Mouse (Mus musculus): ENCODE measurements around the gene Mab21l3. TPM values are rescaled to one million over a fixed set of nuclear protein-coding genes. Genes with fewer than 3 reads are reported as not detected.
"Not testable (repeated sequence)": the region's sequence is repeated elsewhere in the genome, so short reads cannot be mapped to it uniquely, and the experiment has no call there.

Mab21l3 gene
- total and polyA plus RNA-seq, 3 experiments, result 0.23 to 1.2 (median 0.42) TPM

GRCm38 (mm10) chr3:101839327-101839726 is 9.4 kb downstream of the Mab21l3 start:
- DNase-seq, result no peak

- DNase-seq, result no peak
Observed at GRCm38 (mm10) chr3:101836971-101837370, 11.8 kb downstream of the Mab21l3 start.

DNA sequence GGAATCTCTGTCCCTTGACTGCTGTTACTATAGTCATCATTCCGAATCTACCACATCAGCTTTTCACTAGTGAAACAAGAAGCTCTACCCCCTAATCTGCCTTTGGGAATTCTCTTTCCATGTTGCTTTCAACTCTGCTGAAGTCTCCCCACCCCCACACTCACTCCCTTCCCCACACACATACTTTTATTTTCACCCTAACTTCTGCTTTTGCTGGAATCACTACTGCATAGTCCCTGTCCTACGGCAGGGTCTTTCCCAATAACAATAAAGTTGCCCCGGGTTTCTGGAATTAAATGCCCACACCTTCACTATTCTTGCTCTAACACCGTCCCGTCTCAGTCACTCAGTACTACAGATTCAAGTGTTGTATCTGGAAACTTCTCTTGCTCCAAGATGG is 12.2 kb downstream of the Mab21l3 start:
- no peak for DNase-seq

- DNase-seq, result peak; percentile 88
Observed at GRCm38 (mm10) chr3:101836045-101836444, 12.7 kb downstream of the Mab21l3 start.

- peak; percentile 88 for DNase-seq
Observed at GRCm38 (mm10) chr3:101831189-101831858, 17.4 kb downstream of the Mab21l3 start.

GRCm38 (mm10) chr3:101829881-101830616 is 18.7 kb downstream of the Mab21l3 start:
- DNase-seq, result no peak

- no peak for DNase-seq
Observed at GRCm38 (mm10) chr3:101828595-101828994, 20.2 kb downstream of the Mab21l3 start.

DNA sequence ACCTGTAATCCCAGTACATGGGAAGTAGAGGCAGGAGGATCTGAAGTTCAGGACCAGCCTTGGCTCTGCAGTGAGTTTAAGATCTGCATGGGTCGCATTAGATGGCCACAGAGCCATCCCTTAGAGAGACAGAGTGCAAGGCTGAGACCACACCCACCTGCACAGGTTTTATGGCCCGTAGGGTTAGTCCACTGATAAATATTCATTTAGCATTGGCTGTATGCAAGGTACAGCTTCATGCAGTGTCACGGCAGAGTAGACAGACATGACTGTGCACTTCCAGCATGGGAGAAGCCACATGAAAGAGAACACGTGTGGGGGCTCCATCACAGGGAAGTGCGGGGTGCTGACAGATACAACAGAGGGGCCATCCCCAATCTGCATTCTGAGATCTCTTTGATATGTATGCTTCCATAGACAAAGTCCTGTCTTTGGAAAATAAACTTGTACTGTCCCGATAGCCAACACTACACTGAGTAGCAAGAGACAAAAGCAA is 21.5 kb downstream of the Mab21l3 start:
- DNase-seq, result no peak

GRCm38 (mm10) chr3:101824338-101824737 is 24.4 kb downstream of the Mab21l3 start:
- DNase-seq, result no peak

DNA sequence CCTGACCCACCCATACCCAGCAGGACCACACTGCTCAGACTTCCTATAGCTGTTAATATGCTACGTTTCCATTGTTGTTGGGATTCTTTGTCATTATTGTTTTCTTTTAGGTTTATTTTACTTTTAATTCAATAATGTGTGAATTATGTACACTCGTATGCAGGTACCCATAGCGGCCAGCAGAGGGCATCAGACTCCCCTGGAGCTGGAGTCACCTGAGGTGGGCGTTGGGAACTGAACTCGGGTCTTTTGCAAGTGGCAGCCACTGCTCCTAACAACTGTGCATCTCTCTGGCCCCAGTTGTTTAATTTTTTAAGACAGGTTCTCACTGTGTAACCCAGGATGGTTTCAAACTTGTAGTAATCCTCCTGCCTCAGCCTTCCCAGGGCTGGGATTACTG is 26.7 kb downstream of the Mab21l3 start:
- DNase-seq, result no peak

DNA sequence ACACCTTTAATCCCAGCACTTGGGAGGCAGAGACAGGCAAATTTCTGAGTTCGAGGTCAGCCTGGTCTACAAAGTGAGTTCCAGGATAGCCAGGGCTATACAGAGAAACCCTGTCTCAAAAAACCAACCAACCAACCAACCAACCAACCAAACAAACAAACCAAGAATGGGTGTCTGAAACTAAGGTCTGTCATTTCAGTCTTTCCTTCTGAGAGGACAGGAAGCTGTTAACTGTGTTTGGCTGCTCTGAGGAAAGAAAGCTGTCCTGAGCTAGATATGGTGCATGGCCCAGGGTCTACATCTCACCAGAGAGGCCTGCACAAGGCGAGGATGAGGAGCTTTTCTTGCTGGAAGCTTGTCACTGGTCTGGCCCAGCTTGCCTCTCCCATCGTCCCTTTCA is 28.1 kb downstream of the Mab21l3 start:
- DNase-seq, result not testable (repeated sequence)

DNA sequence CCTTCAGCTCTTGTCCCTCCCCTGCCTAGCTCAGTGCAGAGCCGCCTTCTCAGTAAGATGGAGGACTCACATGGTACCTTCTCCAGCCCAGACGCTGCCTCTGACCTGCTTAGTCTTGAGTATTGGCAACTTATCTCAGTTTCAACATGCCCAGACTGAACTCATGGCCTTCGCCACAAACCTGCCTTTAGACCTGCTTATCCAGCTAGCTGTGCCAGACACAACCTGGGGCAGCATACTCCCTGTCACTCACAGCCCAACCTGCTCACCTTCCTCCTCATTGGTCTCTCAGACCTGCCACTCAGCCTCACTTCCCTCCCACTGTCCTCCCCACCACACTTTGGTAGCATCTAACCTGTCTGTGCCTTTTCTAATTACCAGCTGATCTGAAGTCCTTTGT is 32.8 kb downstream of the Mab21l3 start:
- DNase-seq, result no peak

DNA sequence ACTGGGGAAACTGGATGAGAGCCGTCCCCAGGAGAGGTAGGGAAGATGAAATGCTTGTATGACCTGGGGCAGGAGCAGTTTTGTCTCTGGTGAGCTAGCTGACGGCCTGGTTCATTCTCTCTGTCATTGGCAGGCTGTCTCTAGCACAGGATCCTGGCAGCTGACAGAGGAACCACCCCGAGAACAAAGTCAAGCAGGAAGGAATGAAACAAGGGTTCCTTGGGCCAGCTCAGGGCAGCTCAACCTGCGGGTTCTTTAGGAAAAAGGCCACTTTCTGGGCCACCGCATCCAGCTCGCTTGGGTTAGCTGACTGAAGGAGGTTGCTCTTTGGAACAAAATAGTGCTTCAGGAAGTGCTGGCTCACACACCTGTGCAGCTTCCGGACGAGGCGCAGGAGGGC is 34.0 kb downstream of the Mab21l3 start:
- DNase-seq, result no peak

DNA sequence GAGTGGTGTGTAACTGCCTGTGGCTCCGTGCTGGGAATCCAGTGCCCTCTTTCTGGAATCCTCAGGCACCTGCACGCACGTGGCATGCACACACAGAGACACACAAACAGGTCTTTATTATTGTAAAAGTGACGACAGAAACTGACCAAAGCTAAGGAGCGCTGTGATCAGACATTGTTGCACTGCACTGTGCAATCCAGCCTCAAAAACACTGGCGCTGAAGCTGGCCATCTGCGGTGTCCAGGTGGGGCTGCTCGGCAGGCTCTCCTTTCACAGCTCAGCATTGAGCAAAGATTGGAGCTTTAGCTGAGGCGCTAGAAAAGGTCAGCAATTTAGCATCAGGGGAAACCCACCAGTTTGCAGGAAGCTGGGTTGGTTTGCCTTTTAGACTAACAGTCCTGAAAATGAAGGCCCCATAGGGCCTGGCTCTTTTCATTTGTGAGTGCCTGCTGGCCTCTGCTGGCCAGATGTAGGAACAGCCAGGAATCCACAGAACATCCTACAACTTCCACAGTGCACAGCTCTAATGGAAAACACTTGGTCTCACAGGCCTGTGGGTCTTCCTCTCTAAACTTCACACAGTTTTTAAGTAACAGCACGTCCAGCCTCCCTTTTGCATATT is 36.3 kb downstream of the Mab21l3 start:
- DNase-seq, result peak; percentile 73

- no peak for DNase-seq
Observed at GRCm38 (mm10) chr3:101811931-101812330, 36.8 kb downstream of the Mab21l3 start.

GRCm38 (mm10) chr3:101807646-101808045 is 41.1 kb downstream of the Mab21l3 start:
- no peak for DNase-seq

GRCm38 (mm10) chr3:101806941-101807340 is 41.8 kb downstream of the Mab21l3 start:
- no peak for DNase-seq

DNA sequence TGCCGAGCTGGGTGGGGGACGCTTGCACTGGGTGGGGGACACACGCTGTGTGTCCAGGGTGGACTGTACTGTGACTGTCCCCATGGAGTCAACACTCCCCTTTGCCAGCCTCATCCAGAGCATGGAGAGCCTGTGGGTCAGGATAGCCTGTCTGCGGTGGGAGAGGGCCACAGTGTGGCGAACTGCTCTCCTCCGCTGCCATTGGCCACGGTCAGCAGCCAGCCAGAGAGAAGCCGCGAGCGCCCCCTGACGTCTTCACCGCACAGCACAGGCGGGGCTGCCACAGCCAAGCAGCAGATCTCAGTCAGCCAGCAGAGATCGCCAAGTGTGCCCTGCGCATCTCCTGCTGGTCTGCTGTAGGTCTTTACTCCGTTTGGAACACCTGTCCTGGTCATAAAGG is 42.6 kb downstream of the Mab21l3 start:
- DNase-seq, result peak; percentile 95

DNA sequence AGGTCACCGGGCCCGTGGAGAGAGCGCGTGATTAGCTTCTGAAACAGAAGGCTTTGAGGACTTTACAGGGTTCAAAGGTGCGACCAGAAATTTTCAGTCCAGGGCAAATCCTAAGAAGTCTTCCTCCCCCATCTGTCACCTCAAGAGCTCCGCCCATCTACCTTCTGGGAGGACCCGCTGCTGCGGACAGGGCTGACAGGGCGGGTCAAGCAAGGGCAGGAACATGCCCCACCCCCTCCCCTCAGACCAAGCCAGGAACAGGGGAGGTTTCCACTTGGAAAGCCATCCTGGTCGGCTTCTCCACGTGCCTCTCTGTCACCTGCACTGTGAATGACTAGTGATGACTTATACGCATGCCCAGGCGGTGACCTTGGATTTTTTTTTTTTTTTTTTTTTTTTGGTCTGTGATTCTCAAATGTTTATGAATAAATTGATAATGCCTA is 43.2 kb downstream of the Mab21l3 start:
- DNase-seq, result peak; percentile 63

GRCm38 (mm10) chr3:101804971-101805561 is 43.7 kb downstream of the Mab21l3 start:
- DNase-seq, result no peak

- DNase-seq, result peak; percentile 34
Observed at GRCm38 (mm10) chr3:101804331-101804730, 44.4 kb downstream of the Mab21l3 start.

GRCm38 (mm10) chr3:101803764-101804163 is 45.0 kb downstream of the Mab21l3 start:
- no peak for DNase-seq

DNA sequence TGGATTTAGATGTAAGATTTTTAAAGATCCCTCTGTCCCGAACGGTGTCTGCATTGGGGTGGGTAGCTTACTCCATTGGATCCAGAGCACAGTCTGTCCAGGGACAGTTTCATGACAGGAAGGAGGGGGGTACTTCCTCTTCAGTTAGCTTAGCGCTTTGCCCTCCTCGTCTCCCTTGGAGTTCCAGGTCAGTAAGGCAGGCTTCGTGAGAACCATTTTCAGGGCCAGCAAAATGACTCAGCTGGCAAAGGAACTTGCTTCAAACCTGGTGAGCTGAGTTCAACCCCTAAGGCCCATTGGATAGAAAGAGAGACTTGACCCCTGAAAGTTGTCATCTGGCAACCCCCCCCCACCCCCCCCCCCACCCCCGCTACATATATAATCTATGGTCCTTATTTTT is 46.0 kb downstream of the Mab21l3 start:
- DNase-seq, result peak; percentile 71
